Mouse (Mus musculus): ENCODE data around the gene Itsn1.

Itsn1 gene

DNA sequence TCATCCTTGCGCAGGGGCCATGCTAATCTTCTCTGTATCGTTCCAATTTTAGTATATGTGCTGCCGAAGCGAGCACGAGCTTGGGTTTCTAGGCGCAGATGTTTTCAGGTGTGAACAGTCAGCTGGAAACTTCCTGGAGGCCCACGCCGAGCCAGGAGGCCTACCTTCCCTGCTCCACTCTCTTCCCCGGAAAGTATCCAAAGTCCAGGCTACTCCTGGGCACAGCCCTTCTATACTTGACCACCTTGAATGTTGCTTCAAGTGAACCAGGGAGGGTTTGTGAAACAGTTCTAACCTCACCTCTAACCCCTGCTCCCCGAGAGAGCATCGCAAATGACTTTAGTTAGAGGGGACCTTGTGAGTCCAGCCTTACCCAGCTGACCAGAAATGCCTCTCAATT, 192.3 kb downstream of the Itsn1 start:
- no peak for DNase-seq

DNA sequence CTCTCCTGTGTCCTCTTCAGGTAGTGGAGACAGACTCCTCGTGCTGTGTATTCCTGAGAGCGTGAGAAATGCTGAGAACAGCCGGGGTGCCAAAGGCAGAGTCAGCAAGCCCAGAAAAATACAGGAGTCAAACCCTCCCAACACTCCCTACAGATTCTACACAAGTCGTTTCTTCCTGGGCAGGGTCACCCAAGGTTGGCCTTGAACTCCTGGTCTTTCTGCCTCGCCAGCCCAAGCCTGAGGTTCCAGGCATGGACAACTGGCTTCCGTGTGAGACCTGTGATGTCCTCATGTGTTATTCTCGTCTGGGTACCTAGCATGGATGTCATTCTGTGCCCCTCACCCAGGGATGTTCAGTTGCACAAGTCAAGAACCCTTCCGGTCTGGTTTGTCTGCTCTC, 193.9 kb downstream of the Itsn1 start:
- no peak for DNase-seq

DNA sequence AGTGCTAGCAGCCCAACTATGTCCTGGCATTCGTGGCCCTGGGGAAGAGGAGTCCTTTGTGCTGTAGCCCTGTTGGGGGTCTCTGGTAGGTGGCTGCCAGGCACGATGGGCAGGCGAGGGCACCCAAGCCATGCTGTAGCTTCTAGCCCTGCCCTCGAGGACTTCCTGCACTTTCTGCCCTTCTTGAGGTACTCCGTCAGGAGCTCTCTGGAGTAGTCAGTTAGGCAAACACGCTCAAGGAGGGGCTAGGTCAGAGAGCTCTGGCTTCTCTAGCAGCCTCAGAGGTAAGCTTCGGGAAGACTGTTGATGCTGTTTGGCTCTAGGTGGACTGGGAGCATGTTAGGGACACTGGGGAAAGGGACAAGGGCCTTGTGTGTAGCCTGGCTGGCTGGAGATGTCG, 195.3 kb downstream of the Itsn1 start:
- no peak for DNase-seq

- DNase-seq = no peak
Observed at GRCm38 (mm10) chr16:91927911-91928630, 199.0 kb downstream of the Itsn1 start.

GRCm38 (mm10) chr16:91931078-91932013, 202.3 kb downstream of the Itsn1 start:
- DNase-seq = peak; percentile 95

DNA sequence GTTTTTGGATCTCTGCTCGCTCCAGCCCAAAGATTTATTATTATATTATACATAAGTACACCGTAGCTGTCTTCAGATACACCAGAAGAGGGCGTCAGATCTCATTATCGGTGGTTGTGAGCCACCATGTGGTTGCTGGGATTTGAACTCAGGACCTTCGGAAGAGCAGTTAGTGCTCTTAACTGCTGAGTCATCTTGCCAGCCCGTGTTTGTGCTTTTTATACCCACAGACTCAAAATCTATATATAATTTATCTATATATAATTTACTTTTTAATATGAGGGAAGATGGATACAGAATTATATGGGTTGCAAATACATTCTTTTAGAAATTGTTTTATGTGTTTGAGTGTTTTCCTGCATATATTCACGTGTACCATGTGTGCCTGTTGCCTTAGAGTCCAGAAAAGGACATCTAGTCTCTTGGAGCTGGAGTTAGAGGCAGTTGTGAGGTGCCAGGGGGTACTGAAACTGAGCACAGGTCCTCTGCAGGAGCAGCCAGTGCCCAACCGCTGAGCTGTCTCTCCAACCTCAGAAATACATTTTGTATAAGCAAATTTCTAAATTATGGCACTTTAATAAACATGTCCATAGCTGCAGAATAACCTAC, 203.1 kb downstream of the Itsn1 start:
- no peak for DNase-seq

DNA sequence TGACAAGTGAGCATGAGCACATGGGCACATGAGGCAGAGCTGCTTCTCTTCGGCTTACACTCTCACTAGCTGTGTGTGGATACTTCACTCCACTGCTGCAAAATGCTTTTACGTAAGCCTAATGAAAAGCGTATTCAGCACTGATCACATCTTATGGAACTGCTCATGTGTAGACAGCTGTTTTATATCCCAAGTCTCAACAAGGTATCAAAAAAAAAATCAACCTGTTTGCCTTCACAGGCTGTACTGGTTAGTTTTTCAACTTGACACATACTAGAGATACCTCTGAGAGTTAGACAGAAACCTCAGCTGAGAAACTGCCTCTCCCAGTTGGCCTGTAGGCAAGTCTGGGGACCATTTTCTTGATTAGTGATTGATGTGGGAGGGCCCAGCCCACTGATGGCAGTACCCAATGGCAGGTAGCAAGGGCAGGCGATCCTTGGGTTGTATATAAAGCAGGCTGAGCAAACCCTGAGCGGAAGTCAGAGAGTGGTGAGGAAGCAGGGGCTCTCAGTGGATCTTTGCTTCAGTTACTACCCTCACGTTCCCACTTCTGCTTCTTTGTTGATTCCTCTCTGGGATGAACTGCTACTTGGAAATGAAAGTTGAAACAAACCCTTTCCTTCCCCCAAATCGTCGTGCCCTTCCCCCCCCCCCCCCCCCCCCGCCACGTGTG, 203.9 kb downstream of the Itsn1 start:
- no peak for DNase-seq

GRCm38 (mm10) chr16:91935108-91935507, 206.0 kb downstream of the Itsn1 start:
- peak; percentile 83 for DNase-seq

DNA sequence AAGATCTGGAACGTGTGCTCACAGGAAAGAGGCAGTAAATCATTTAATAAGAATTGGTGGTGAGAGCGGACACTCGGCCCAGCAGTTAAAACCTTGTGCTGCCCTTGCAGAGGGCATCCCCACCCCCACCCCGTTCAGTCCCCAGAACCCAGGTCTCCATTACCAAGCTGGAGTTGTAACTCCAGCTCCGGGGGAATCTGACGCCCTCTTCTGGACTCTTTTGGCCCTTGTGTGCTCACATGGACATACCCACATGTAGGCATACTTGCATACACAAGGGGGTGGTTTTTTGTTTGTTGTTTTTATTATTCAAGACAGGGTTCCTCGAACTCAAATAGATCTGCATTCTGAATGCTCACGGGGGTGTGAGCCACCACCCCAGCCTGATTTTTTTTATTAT, 206.6 kb downstream of the Itsn1 start:
- DNase-seq = no peak

GRCm38 (mm10) chr16:91936340-91937030, 207.4 kb downstream of the Itsn1 start:
- DNase-seq = peak; percentile 95

DNA sequence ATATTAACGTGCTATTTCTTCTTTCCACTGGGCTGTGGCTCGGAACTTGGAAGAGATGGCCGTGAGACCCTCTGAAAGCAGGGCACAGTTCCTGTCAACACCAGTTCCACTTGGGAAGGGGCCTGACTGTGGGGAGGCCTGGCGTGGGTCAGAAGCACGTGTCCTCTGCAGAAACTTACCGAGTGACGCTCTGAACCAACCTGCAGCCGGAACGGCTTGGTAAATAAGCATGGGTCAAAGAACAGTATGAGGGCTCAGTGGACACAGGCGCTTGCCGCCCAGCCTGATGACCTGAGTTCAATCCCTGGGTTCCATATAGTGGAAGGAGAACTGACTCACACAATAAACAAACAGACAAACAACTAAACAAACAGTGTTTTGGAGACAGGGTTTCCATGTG, 208.2 kb downstream of the Itsn1 start:
- DNase-seq = no peak

DNA sequence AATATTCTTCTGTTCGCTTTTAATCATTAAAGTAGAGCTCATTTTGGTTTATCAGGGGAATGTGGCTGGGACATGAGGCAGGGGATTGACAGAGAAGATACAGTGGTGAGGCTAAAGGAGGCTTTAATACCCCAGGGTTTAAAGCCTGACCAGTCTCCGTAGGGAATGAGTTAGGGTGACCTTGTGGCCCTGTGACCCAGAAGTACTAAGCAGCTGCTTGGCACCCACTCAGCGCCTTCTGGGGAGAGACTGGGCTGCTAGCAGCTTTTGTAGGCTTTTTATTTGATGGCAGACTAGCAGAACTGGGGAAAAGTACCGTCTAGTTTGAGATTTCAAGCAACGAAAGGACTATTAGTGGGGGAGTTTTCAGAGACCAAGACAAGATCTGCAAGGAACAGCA, 209.1 kb downstream of the Itsn1 start:
- DNase-seq = peak; percentile 52

DNA sequence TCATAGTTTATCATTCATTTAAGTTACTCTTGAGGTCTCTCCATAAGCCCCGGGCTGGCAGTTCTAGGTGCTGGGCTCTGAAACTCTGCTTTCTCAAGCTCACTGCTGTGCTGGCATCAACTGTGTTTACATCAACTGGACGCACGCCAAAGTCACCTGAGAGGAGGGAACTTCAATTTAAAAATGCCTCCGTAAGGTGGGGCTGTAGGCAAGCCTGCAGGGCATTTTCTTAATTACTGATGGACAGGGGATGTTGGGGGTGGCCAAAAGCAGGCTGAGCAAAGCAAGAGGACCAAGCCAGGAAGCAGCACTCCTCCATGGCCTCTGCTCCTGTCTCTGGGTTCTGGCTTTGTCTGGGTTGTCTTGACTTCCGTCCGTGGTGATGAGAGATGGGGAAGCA, 211.6 kb downstream of the Itsn1 start:
- peak; percentile 68 for DNase-seq

DNA sequence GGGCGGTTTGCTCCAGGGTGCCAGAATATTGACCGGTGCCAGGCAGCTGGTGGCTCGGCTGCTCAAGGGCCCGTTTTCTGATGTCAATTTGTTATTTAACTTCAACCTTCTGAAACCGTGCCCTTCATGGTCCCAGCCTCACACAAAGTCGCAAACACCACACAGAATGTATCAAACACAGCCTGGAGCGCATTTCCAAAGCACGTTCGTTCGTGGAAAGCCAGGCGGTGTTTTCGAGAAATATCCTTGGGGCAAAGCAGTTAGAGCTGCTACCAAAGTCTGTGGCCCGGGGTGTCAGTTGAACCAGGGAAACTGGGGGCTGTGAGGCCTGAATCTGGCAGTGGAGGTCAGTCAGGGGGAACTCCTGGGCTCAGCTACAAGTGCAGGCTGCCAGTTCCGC, 213.1 kb downstream of the Itsn1 start:
- no peak for DNase-seq

DNA sequence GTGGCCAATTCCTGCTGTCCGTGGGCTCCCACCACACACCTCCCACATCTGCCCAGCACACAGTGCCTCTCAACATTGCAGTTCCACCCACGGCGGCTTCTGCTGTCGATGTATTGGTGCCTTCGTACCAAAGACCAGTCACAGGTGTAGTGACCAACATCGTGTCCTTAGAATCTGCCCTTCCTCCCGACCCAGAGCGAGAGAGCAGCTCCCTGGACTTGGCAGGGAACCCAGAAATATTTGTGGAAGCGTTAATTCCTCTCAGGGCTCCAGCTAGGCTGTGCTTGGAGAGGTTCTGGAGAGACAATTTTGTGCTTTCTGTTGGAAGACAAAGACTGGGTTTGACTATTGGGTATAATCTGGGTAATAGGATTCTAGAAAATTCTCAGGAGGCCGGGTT, 217.2 kb downstream of the Itsn1 start:
- no peak for DNase-seq

GRCm38 (mm10) chr16:91947093-91947492, 218.0 kb downstream of the Itsn1 start:
- DNase-seq = no peak

- DNase-seq = no peak
Observed at GRCm38 (mm10) chr16:91953967-91954366, 224.9 kb downstream of the Itsn1 start.

GRCm38 (mm10) chr16:91954766-91955165, 225.7 kb downstream of the Itsn1 start:
- no peak for DNase-seq

DNA sequence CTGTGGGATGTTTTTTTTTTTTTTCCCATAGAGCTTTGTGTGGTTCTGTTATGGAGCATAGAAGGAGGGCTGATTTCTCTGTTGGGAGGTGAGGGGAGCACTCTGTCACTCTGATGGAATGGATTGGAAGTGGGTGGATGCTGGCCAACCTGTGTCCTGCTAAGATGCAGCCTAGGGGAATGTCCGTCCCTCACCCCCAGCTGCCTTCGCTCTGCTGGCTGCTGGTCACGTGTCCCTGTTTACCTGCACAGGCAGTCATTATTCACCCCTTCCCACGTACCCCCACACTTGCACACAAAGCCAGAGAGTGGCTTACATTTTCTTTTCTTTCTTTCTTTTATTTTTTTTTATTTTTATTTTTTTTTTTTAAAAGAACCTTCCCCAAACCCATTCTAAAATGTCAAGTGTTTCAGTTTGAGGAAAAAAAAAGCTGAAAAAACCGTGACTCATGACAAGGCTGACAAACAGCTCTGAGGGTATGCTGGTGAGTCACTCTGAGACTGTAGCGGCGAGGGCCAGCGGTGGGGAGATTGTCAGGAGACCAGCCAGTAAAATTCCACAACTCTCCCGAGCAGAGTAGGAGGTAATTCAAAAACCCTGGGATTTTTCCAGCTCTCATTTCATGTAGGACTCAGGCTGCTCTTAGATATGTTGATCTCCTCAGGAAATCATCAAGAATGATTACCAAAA, 233.3 kb downstream of the Itsn1 start:
- peak; percentile 71 for DNase-seq

DNA sequence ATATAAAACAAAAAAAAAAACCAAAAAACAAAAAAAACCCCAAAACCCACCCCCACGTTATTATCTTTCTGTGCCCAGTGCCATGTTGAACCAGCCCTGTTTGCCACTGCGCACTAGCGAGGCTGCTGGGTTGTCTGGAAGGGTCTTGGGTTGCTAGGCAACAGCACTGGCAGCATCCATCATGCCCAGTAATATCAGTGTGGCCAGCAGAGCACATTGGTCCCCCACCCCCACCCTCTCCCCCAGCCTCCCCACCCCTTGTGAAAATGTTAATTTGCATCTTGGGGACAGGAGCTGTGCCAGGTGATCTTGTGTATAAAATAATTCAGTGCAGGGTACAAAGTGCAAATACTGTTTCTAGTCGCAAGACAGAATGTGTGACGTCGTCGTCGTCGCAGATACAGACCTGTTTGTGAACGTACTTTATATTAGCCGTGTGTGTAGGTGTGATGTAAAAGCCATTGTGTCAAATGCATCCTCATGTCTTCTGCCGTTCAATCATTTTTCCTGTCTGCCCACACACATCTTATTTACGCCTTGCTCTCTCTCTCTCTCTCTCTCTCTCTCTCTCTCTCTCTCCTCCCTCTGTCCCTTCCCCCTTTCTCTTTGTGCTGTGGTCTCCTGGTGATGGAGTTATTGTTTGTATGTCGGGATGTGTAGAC, 233.9 kb downstream of the Itsn1 start:
- peak; percentile 42 for DNase-seq

- no peak for DNase-seq
Observed at GRCm38 (mm10) chr16:91963556-91963900, 234.4 kb downstream of the Itsn1 start.
